Mouse (Mus musculus) megakaryocyte, adult 5-6 weeks (primary cell): ENCODE results near the gene Aaas. TPM values are rescaled to one million over a fixed set of nuclear protein-coding genes. Genes with fewer than 3 reads are reported as not detected.

Experiments
- ATAC-seq: 2 replicates; pipeline ENCODE4 v1.8.0; 2016; ENCODE audit warnings: mild to moderate bottlenecking, inconsistent platforms; ENCODE audit not compliant: poor library complexity, severe bottlenecking
- total RNA-seq, 2 experiments: library from RNA; stranded (forward) in 1 of 2; stranded (reverse) in 1 of 2; fragments of 153-499, 151-499 nt in 1 of 2; fragments of 221-1000, 200-1000 nt in 1 of 2; gene quantifications; 2 replicates each; pipeline versions ENCODE4 v1.2.3 to v1.2.4; 2015 to 2017

The Aaas gene
- total RNA-seq (2015) (67.5 and 75.2 TPM in 2 replicates), total RNA-seq (2017) (64.3 and 100 TPM in 2 replicates)

DNA sequence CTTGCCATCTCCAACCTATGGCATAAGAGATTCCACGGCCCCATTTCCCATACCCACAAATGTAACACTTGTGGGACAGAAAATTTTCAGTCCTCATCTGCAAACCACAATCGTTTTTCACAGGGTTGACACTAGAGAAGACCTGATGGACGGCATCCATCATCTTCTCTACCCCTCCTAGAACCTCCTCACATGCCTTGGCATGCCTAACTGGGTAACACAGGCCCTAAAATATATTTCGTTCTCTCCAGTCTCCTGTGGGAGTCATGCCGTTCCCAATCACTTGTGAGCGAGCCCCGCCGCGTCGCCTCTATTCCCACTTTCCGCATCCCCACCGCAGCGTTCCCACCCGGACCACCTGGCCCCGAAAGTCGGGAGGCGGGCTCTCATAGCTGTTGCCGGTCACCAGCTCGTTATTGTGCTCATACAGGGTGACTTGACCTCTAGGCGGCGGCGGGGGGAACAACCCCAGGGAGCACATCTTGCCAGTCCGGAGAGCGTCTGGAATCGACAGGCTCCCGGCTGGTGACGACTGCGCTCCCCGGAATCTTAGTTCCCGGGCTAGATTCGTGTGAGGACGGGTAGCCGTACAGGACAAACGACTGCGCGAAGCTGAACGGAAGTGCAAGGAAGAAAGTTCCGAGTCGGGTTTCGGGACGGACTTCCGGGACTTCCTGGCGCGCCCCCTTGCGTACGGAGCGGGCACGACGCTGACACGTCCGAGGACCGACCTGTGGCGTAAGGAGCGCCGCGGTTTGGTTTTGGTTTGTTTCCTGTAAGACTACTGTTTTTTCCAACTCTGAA, at the start of gene Aaas:
Gene Aaas (minus strand): TSS at position 634 of the 804 bp plus-strand sequence.
- ATAC-seq, result peak; percentile 98

DNA sequence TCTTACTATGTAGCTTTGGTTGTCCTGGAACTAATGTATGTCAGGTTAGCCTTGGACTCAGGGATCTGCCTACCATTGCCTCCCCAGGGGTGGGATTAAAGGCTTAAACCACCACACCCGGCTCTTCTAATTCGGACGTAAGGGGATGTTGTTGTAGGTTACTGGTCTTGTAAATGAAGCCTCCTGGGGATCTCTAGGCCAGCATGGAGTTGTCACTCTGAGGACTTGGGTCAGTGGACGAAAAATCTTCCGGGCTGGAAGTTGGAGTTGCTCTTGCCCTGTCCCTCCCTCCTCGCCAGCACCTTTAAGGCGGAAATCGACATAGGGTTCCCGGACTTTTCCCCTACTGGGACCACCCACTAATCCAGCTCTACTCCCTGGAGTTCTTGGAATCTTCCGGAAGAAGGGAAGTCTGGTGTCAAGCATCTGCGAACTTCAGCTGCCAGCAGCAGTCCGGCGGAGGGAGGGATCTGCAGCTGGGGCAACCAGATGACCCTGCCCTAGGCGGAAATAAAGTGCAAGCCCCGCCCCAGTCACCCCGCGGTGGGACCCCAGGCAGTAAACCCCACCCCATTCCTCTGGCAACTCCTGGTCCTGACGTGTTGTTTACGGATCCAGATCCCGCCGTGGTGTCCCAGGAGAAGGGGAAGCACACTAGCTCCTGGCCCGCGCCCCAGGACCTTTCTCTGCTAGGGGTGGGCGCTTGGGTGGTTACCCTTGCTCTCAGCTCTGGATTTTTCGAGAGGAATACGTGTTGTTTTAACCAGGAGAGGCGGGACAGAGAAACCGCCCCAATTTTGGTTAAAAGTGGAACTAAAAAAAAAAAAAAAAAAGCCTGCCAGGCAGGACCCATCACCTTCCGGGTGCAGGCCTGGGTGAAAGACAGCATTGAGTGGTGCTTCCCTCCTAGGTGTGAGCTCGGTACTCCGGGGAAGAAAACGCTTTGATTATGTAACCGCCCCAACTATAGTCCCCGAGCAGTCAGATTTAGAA, 49.0 kb upstream of the Aaas start:
- ATAC-seq, result peak; percentile 98

DNA sequence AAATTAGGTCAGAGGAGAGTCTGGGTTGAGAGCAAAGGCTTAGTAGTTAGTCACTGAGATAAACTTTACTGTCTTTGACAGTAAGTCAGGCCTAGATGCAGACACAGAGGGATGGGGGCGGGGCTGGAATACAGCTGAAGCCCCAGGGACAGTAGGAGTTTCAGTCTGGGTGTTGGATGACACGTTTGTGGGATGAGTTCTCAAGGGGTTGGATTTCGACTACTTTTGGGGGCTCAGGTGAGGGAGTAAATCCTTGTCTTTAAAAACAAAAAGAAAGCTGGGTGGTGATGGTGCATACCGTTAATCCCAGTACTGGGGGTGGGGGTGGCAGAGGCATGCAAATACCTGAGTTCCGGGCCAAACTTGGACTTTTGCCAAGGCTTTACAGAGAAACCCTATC, 48.1 kb upstream of the Aaas start:
- ATAC-seq, result no peak

DNA sequence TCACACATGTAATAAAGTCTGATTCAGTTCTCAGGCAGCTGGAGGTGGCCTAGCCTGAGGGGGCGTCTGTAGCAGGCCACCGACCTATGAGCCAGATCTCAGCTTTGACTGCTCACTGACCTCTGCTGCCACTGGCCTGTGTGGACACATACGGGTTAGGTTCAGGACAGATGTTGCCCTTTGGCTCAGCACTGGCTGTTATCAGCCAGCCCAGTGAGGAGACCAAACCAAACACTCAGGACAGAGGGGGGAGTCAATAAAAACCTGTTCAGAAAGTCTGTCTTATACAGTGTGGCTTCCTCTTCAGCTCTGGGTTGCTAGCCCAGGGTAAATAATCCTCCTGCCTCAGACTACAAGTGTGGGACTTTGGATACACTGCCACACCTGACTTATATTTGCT, 44.5 kb upstream of the Aaas start:
- ATAC-seq, result no peak

DNA sequence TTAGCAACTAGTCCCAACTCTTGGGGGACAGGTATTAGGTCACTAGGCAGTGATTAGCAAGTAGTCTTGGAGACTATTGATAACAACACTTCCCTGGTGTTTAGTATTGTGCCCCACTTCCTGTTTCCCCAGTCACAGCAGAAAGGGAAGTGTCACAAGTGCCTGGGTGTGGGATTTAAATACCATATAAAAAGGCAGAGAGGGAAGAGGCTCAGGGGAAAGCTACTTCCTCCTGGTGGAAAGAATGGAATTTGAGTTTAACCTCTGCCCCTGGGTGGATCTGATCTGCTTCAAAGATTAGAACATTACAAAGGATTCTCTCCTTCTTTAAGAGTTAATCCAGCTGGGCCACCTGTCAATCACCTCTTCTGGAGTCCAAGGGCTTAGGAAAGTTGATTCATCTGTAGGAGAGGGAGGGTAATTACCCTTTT, 43.0 kb upstream of the Aaas start:
- ATAC-seq, result peak; percentile 99

DNA sequence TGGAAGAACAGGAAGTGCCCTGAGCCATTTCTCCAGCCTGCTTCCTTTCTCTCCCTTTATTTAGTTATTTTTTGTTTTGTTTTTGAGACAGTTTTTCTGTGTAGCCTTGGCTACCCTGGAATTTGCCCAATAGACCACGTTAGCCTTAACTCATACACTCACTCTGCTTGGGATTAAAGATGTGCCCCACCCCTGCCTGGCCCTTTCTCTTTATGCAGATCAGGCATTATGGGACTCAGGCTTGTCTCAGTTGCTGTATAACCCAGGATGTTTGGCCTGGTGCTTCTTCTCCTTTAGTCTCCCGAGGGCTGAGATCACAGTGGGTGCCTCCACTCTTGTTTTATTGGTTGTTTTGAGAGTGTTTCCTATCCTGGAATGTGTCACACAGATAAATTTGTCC, 41.9 kb upstream of the Aaas start:
- ATAC-seq, result no peak

DNA sequence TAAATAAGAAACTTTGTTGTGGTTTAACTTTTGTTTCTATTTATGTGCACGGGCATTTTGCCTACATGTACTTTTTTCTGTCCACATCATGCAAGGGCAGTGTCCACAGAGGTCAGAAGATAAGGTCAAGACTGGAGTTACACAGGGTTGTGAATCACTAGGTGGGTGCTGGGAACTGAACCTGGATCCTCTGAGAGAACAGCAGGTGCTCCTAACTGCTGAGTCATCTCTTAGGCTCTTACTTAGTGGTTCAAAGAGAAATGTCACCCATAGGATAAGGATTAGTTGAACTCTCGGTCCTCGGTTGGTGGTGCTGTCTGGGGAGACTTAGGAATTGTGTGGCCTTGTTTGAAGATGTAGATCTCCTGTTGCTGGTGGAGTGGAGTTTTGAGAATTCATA, 38.4 kb upstream of the Aaas start:
- ATAC-seq, result no peak

DNA sequence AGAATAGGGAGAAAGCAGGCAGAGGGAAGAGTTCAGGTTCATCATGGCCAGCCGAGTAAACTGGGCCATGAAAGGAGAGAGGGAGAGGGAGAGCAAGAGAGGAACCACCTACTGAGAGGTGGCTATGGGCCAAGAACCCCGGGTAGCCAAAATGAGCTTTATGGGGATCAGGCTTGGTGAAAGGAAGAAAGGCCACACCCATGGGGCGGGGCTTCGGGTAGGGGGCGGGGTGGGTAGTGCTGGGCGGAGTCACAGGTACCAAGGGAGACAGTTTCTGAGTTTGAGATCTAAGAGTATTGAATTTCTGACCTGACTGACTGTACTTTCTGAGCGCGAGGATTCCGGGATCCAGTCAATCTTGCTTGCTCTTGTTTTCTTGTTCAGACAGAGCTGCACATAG, 36.1 kb upstream of the Aaas start:
- ATAC-seq, result no peak

DNA sequence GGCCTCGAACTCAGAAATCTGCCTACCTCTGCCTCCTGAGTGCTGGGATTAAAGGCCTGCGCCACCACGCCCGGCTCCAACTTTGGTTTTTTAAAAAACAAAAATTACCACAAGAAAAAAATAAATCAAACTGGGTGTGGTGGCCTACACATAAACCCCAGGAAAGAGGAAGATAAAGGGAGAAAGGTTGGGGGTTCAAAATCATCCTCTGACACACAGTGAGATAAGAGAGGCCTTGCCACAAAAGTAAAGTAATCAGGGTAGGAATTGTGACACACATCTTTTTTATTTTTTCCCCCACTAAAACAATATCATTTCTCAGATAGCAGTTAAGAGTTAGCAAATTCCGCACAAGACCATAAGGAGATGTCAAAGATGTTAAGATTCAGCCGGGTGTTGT, 33.1 kb upstream of the Aaas start:
- ATAC-seq, result no peak

DNA sequence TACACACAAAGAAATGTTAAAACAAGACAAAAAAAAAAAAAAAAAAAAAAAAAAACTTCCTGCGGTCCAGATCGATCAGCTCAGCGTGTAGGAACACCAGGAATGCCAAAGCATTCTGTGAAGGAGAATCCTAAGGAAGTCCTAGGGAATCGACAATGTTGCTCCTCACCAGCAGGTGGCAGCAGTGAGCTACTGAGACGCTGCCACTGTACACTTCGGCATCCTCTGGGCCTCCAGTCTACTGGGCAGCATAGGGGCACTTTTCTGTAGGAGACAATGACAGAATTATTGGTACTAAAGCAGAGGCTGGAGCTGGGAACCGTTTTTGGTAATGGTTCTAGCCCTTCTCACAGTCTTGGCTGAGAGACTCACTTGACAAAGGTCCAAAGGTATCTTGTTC, 31.0 kb upstream of the Aaas start:
- peak; percentile 83 for ATAC-seq

DNA sequence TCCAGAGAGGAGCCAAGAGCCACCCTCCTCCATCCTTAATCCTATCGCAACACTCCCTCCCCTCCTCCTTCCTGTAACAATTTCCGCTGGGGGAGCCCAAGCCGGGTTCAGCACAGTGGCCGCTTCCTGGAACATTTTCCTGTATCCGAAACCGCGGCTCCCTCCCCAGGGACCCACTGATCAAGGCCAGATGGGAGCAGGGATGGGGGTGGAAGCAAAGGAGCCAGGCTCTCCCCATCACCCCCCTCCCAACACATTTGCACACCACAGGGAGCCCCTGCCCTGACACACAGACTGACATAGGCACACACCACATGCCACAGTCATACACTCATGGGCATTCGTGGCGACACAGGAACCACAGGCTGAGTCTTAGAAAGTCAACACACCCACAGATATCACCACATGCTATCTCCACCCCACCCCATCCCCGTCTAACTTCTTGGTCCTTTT, 27.3 kb upstream of the Aaas start:
- ATAC-seq, result 0 out of 2 replicates have a peak, but pooled peaks have one; percentile 27

DNA sequence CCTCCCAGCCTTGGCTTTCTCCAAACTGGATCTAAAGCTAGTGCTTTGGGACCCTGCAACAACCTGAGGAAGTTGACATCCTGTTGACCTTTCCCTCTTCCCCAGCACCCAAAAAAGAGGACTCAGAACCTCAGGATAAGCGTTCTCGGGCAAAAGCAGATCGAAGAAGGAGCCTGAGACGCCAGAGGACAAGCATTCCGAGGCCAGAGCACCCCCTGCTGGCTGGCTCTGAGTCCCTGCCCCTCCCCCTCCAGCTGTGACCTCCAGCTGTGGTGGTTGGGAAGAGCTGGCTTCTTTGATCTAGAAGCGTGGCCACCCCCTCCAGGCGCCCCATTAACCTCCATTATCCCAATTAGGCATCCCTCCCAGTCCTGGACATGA, 26.6 kb upstream of the Aaas start:
- peak; percentile 85 for ATAC-seq

DNA sequence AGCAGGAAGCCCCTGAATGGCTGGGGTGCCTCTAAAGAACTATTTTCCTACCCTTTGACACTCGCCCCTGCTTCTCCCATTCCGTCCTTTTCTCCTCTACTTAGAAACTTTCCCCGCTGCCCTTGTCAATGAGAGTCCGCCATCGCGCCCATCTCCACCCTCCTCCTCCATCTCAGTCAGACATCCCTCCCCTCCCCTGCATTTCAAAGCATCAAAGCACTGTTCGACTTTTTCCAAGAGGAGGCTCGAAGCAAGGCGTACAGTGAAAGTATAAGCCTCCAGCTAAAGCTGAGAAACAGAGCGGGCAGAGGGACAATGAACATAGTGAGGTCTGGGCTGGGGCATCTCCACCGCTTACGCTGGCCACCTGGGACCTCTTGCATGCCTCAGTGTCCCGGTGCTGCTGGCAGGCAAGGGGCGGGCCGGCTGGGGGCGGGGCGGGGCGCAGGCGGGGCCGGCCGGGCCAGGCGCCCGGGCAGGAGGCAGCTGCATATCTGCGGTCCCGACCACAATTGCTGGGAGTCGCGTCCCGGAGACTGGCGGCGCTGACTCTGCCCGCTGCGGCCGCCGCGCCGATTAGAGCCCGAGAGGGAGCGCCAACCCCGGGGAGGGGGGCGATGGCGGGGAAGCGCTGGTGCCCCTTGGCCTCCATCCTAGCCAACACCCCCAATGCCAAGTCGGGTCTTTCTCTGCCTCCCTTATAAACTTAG, 26.0 kb upstream of the Aaas start:
- peak; percentile 70 for ATAC-seq

DNA sequence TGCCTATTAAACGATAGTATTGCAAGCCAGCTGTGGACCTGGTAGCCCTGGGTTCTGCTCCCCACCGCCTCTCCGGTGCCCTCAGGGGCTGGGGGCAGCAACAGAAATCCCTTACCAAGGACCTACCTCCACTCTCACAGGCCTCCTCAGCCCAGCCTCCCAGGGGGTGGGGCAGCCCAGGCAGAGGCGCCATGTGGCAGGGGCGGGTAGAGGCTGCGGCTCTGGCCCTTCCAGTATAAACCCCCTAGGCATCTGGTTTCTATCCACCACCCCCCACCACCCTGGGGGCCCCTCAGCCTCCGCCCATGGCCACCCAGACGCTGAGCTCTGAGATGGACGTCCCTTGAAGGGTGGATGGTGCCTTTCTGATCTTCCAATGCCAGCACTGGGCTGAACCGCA, 20.2 kb upstream of the Aaas start:
- no peak for ATAC-seq

DNA sequence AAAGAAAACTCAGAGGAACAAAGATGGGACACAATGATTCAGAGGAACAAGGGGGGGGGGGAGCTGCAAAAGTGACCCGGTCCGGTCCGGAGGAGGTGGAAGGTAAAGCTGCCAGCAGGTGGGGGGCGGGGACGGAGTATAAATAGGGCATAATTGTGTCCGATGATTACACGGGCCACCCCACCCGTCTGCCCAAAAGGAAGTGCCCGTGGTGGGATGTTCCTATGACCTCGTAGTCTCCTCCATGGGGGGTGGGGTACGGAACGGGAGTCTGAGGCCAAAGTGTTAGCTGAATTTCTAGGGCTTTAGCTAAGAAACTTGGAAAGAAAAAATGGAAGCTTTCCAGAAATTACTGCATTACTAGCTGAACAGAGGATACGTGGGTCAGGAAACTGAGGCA, 19.4 kb upstream of the Aaas start:
- no peak for ATAC-seq

DNA sequence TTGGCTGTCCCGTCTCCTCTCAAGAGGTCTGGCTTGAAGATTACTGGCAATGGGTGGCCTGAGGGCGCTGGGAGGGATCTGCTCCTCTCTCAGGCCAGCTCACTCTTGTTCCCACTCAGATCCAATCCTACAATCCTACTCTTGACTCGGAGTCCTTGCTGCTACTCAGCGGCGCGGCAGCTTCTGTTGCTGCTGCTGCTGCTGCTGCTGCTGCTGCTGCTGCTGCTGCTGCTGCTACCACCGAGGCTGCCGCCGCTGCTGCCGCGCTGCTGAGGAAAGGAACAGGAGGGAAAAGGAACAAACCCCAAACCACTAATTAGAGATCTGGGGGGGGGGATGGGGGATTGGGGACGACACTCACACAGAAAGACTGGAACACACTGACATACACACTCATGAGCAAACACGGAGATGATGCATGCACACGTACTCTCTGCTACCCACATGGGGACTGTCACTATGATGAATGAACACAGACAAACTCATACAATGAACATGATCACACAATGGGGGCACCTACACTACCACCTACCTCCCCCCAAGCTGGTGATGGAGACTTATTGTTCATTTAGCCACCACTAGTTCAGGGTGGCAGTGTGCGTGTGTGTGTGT, 16.3 kb upstream of the Aaas start, which contains the start of gene Sp7:
Gene Sp7 (minus strand): TSS at position 450 of the 612 bp plus-strand sequence.
- ATAC-seq, result no peak

DNA sequence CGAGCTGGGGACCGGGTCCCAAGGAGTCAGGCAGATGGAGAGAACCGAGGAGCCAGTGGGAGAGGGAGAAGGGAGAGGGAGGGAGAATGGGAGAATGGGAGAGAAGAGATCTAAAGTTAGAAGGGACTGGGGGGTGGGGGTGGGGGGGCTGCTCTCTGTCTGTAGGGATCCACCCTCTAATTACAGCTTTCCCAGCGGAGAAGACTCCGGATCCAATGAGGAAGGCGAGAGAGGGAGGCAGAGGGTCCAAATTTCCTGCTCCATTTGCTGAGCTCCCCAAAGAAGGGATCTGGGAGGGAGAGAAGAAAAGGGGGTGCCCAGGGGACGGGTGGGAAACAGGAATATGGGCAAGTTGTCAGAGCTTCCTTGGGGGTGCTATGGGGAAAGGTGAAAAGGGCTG, 15.7 kb upstream of the Aaas start:
- no peak for ATAC-seq

DNA sequence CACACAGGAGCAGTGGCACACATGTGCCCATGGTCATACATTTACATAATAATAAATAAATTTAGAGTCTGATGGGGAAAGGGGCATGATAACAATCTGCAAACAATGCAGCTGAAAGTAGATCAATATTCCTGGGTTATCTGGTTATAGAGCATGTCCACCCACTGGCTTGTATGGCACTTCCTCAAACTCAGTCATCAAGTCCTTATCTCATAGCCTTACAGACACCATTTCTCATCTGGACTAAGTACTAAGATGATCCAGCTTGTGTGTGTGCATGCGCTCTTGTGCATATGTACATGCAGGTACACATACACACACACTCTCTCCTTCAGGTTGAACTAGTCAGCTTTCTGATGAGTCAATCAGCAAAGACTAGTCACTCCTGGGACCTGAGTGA, 14.1 kb upstream of the Aaas start:
- no peak for ATAC-seq

DNA sequence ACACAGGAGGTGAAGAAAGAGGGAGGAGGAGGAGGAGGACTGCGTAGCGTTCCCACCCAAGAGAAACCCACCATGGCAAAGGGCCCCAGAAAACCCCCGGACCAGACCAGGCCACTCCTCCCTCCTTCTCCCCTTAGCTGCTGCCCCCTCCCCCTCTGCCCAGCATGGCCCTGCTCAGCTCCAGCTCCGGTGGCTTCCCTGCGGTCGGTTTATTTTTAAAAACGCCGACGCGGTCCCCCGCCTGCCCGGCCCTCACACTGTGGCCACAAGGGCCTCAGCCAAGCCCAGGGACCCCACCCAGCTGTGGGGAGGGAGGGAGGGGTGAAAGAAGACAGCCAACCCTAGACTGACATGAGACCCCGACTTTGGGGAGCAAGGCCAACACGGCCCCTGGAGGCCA, 12.1 kb upstream of the Aaas start:
- peak; percentile 38; the same call in 1 of the 2 replicates for ATAC-seq

DNA sequence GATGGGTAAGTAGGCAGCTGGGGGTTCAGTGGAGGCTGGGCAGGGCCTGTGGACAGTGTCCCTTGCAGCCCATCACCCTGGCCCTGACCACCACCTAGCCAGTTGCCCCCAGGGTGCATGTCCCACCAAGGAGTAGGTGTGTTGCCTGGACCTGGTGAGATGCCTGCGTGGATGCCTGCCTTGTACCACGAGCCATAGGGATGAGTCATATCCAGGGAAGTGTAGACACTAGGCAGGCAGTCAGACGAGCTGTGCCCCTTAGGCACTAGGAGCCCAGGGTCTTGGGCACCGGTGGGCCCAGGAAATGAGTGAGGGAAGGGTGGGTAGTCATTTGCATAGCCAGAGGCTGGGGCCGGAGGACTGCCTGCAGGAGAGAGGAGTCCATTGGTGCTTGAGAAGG, 8.3 kb upstream of the Aaas start:
- no peak for ATAC-seq
